ENCODE assay signal across 19 mouse cellular contexts in genomic region chr16:77150338-77150737, GRCm38 (mm10).
"Had no signal": no experiment of that assay in that cellular context is flagged by ENCODE, and none has a peak within 500 bp of the region (broad histone marks: within the 10 kb centered on the region; RNA-seq: fewer than 3 reads in every experiment).

No protein-coding gene starts in this region.

- H3K27ac ChIP-seq: limb, embryonic 12.5 days; liver, embryonic 13.5 days; macrophage; midbrain, embryonic 12.5 days; midbrain, embryonic 15.5 days; stomach, postnatal 0 days had no signal

- H3K27me3 ChIP-seq: limb, embryonic 12.5 days; liver, embryonic 13.5 days; midbrain, embryonic 12.5 days; midbrain, embryonic 15.5 days had no signal

- ATAC-seq: midbrain, embryonic 15.5 days had no signal

- H3K9ac ChIP-seq: limb, embryonic 12.5 days; liver, embryonic 13.5 days; midbrain, embryonic 12.5 days; midbrain, embryonic 15.5 days had no signal

- H3K4me1 ChIP-seq: limb, embryonic 12.5 days; liver, embryonic 13.5 days; midbrain, embryonic 12.5 days; midbrain, embryonic 15.5 days had no signal

- H3K4me3 ChIP-seq: left cerebral cortex, adult 2 months; limb, embryonic 12.5 days; liver, embryonic 13.5 days; midbrain, embryonic 12.5 days; midbrain, embryonic 15.5 days had no signal

- H3K4me2 ChIP-seq: limb, embryonic 12.5 days; liver, embryonic 13.5 days; midbrain, embryonic 12.5 days; midbrain, embryonic 15.5 days had no signal

- DNase-seq: kidney, adult 18-20 months; kidney, postnatal 14 days; kidney, postnatal 4 days; layer of hippocampus, postnatal 36 days; liver, embryonic 13.5 days; lung, adult 2 months; lung, postnatal 14 days; right cerebral cortex, adult 18-20 months; right cerebral cortex, postnatal 14 days; right cerebral cortex, postnatal 4 days; thymus, adult 2 months; thymus, postnatal 14 days; thymus, postnatal 4 days had no signal

- H3K9me3 ChIP-seq: limb, embryonic 12.5 days; liver, embryonic 13.5 days; midbrain, embryonic 12.5 days; midbrain, embryonic 15.5 days had no signal

- H3K36me3 ChIP-seq: limb, embryonic 12.5 days; liver, embryonic 13.5 days; midbrain, embryonic 12.5 days; midbrain, embryonic 15.5 days had no signal
